Mouse (Mus musculus): ENCODE results near the gene Gin1.

- no peak for TF ChIP-seq TAL1 (IDR thresholded peaks at IDR 0.05; ENCODE audit: low read length)
- TF ChIP-seq POLR2A (IDR thresholded peaks at IDR 0.05; ENCODE audit: control insufficient read depth in 1 of 2, insufficient read depth in 1 of 2, low read depth in 1 of 2, low read length in 2 of 2, poor library complexity in 1 of 2) = no peak
- TF ChIP-seq CTCF (IDR thresholded peaks at IDR 0.05 in 2 of 3, conservative IDR thresholded peaks at IDR 0.05 in 1 of 3; ENCODE audit: control insufficient read depth in 1 of 3, insufficient read depth in 1 of 3, low read depth in 2 of 3, low read length in 3 of 3, poor library complexity in 1 of 3, severe bottlenecking in 1 of 3) = no peak
- TF ChIP-seq NRF1 (IDR thresholded peaks at IDR 0.05; ENCODE audit: insufficient read depth, low read depth, low read length, poor library complexity, severe bottlenecking) = no peak
- TF ChIP-seq TCF12 (IDR thresholded peaks at IDR 0.05; ENCODE audit: low read depth, low read length) = no peak
- no peak for TF ChIP-seq JUND (IDR thresholded peaks at IDR 0.05; ENCODE audit: low read depth, low read length)
These were observed 26.0 kb downstream of the Gin1 start for GRCm38 (mm10) chr1:97795936-97796335.
